In genomic region chr10:4775541-4775940, GRCm38 (mm10) we compare ENCODE assay signal across 15 mouse cellular contexts.
DNase-seq lines count a peak whose midpoint lies in the region; ATAC-seq and TF ChIP-seq lines count a peak whose summit lies in the region.
"Had no signal": no experiment of that assay in that cellular context is flagged by ENCODE, and none has a peak within 500 bp of the region (broad histone marks: within the 10 kb centered on the region; RNA-seq: fewer than 3 reads in every experiment).

No protein-coding gene starts in this region.

- intact Hi-C loops in heart, postnatal 14 days (cut with DNase I): no loop called here

- no peak overlapping the region for H3K4me3 ChIP-seq in kidney, embryonic 15.5 days (replicated peaks)
- H3K4me3 ChIP-seq in C2C12 (ENCODE audit: insufficient read depth, poor library complexity, severe bottlenecking): no peak overlapping the region
- H3K4me3 ChIP-seq: embryonic facial prominence, embryonic 13.5 days; lung, embryonic 15.5 days; neural tube, embryonic 15.5 days had no signal

- H3ac ChIP-seq in C2C12 (ENCODE audit: control insufficient read depth, insufficient read length, low read depth): no peak overlapping the region

- H3K27ac ChIP-seq in kidney, embryonic 15.5 days: no peak overlapping the region
- H3K27ac ChIP-seq: embryonic facial prominence, embryonic 13.5 days; lung, embryonic 15.5 days; neural tube, embryonic 15.5 days had no signal

- no peak overlapping the region for H3K4me2 ChIP-seq in kidney, embryonic 15.5 days
- H3K4me2 ChIP-seq: embryonic facial prominence, embryonic 13.5 days; lung, embryonic 15.5 days; neural tube, embryonic 15.5 days had no signal

- ATAC-seq in kidney, embryonic 15.5 days (replicated peaks; ENCODE audit: low FRiP score): no peak
- ATAC-seq in megakaryocyte progenitor cell, adult 5-6 weeks (replicated peaks; ENCODE audit: poor library complexity): no peak
- ATAC-seq: activated CD4-positive, CD25-positive, alpha-beta regulatory T cell, adult 4 months; midbrain, embryonic 16.5 days had no signal

- no peaks in the 10 kb centered on the region for H3K79me2 ChIP-seq in C2C12 (ENCODE audit: control insufficient read depth, insufficient read depth)

- H3K79me3 ChIP-seq in C2C12 (ENCODE audit: low read depth): no peaks in the 10 kb centered on the region

- H3K9ac ChIP-seq in kidney, embryonic 15.5 days: no peak overlapping the region
- H3K9ac ChIP-seq: embryonic facial prominence, embryonic 13.5 days; lung, embryonic 15.5 days; neural tube, embryonic 15.5 days had no signal

- no peaks in the 10 kb centered on the region for H3K36me3 ChIP-seq in kidney, embryonic 15.5 days
- no peaks in the 10 kb centered on the region for H3K36me3 ChIP-seq in C2C12 (ENCODE audit: control insufficient read depth, insufficient read depth)
- H3K36me3 ChIP-seq: embryonic facial prominence, embryonic 13.5 days; lung, embryonic 15.5 days; neural tube, embryonic 15.5 days had no signal

- TF ChIP-seq CTCF in C2C12 (IDR thresholded peaks at IDR 0.05; ENCODE audit: control insufficient read depth, insufficient read depth, insufficient read length): no peak

- H3K9me3 ChIP-seq in kidney, embryonic 15.5 days (replicated peaks): no peaks in the 10 kb centered on the region
- H3K9me3 ChIP-seq: embryonic facial prominence, embryonic 13.5 days; lung, embryonic 15.5 days; neural tube, embryonic 15.5 days had no signal

- DNase-seq in kidney, postnatal 10 days: peak; percentile 41
- DNase-seq in fibroblast of lung, adult 2 months (ENCODE audit: low read depth): peak; percentile 21
- DNase-seq in heart, postnatal 14 days: peak; percentile 63 to 69
- DNase-seq in right cerebral cortex, postnatal 14 days: no peak
- DNase-seq: cerebellum, adult 9-10 months; kidney, adult 18-20 months; right cerebral cortex, postnatal 4 days had no signal

- H3K27me3 ChIP-seq in kidney, embryonic 15.5 days: no peaks in the 10 kb centered on the region
- no peaks in the 10 kb centered on the region for H3K27me3 ChIP-seq in C2C12 (ENCODE audit: control insufficient read depth, insufficient read depth, insufficient read length)
- H3K27me3 ChIP-seq: embryonic facial prominence, embryonic 13.5 days; lung, embryonic 15.5 days; neural tube, embryonic 15.5 days had no signal

- WGBS in kidney, embryonic 15.5 days: 86% methylated on average over 3 of the region's 3 CpGs

- no peaks in the 10 kb centered on the region for H3K4me1 ChIP-seq in kidney, embryonic 15.5 days
- H3K4me1 ChIP-seq: embryonic facial prominence, embryonic 13.5 days; lung, embryonic 15.5 days; neural tube, embryonic 15.5 days had no signal

TF ChIP-seq in C2C12, 6 proteins besides CTCF, POLR2A, EP300 and RAD21:
- TF ChIP-seq MYOD1 (IDR thresholded peaks at IDR 0.05; ENCODE audit: control insufficient read depth, insufficient read length, low read depth): peak; percentile 99
- no peak for TF ChIP-seq CEBPB (IDR thresholded peaks at IDR 0.05; ENCODE audit: low read depth)
